Mouse (Mus musculus): ENCODE measurements around the gene Foxp1. TPM values are rescaled to one million over a fixed set of nuclear protein-coding genes. Genes with fewer than 3 reads are reported as not detected.

Gene Foxp1
- polyA plus RNA-seq, 2 experiments, result 7.9 to 10.6 TPM

- Histone ChIP-seq H3K9ac (replicated peaks) (no peak overlapping the region), H3K4me1 (replicated peaks; ENCODE audit: control insufficient read depth in 2 of 2, insufficient read depth in 2 of 2, low read length in 1 of 2) (peaks cover 0 to 10% of the 10 kb centered on the region in 2 experiments; a peak in 2 of 4 replicates), H3K27ac (no peak overlapping the region), H3K9me3 (ENCODE audit: control insufficient read depth, low read length) (no peaks in the 10 kb centered on the region), H3K4me2 (ENCODE audit: low read depth) (no peak overlapping the region), H3K4me3 (ENCODE audit: insufficient read depth in 1 of 2, low read depth in 2 of 2, low read length in 2 of 2) (no peak overlapping the region), H3K27me3 (ENCODE audit: control insufficient read depth, insufficient read depth, low read length) (no peaks in the 10 kb centered on the region), H3K36me3 (replicated peaks; ENCODE audit: control insufficient read depth, insufficient read depth, low read depth) (no peaks in the 10 kb centered on the region)
- DNase-seq (ENCODE audit: low read depth in 3 of 3, low spot score in 3 of 3) (no peak), ATAC-seq (ENCODE audit: insufficient read depth) (no peak)
- TF ChIP-seq EP300 (IDR thresholded peaks at IDR 0.05; ENCODE audit: low read depth) (no peak), CTCF (IDR thresholded peaks at IDR 0.05; ENCODE audit: low read depth) (no peak)
- 50% methylated on average over 6 of the region's 6 CpGs for WGBS (ENCODE audit: insufficient replicate concordance)
Observed at GRCm38 (mm10) chr6:99403755-99404390, 118.6 kb downstream of the Foxp1 start.

- TF ChIP-seq EP300 (IDR thresholded peaks at IDR 0.05; ENCODE audit: low read depth) (no peak), CTCF (IDR thresholded peaks at IDR 0.05; ENCODE audit: low read depth) (no peak)
- no peak overlapping the region for H3K27ac ChIP-seq
- H3K9me3 ChIP-seq (ENCODE audit: control insufficient read depth, low read length), result no peaks in the 10 kb centered on the region
- ATAC-seq (ENCODE audit: insufficient read depth), result no peak
- H3K4me3 ChIP-seq (ENCODE audit: insufficient read depth in 1 of 2, low read depth in 2 of 2, low read length in 2 of 2), result no peak overlapping the region
- 53% methylated on average over 9 of the region's 9 CpGs for WGBS (ENCODE audit: insufficient replicate concordance)
- no peaks in the 10 kb centered on the region for H3K27me3 ChIP-seq (ENCODE audit: control insufficient read depth, insufficient read depth, low read length)
- H3K4me1 ChIP-seq (replicated peaks; ENCODE audit: control insufficient read depth in 2 of 2, insufficient read depth in 2 of 2, low read length in 1 of 2), result peaks cover 0 to 10% of the 10 kb centered on the region in 2 experiments; a peak in 2 of 4 replicates
- H3K9ac ChIP-seq (replicated peaks), result no peak overlapping the region
- no peak overlapping the region for H3K4me2 ChIP-seq (ENCODE audit: low read depth)
- DNase-seq (ENCODE audit: low read depth in 3 of 3, low spot score in 3 of 3), result no peak
- no peaks in the 10 kb centered on the region for H3K36me3 ChIP-seq (replicated peaks; ENCODE audit: control insufficient read depth, insufficient read depth, low read depth)
Observed at GRCm38 (mm10) chr6:99402941-99403340, 119.6 kb downstream of the Foxp1 start.

- no peak for DNase-seq (ENCODE audit: low read depth in 3 of 3, low spot score in 3 of 3)
- no peaks in the 10 kb centered on the region for H3K9me3 ChIP-seq (ENCODE audit: control insufficient read depth, low read length)
Observed at GRCm38 (mm10) chr6:99402370-99402769, 120.2 kb downstream of the Foxp1 start.

GRCm38 (mm10) chr6:99401801-99402200 lies 120.7 kb downstream of the Foxp1 start:
- H3K4me1 ChIP-seq (replicated peaks; ENCODE audit: control insufficient read depth in 2 of 2, insufficient read depth in 2 of 2, low read length in 1 of 2), result peaks cover 0 to 10% of the 10 kb centered on the region in 2 experiments; a peak in 2 of 4 replicates
- H3K4me2 ChIP-seq (ENCODE audit: low read depth), result no peak overlapping the region
- no peak overlapping the region for H3K27ac ChIP-seq
- ATAC-seq (ENCODE audit: insufficient read depth) (no peak), DNase-seq (ENCODE audit: low read depth in 3 of 3, low spot score in 3 of 3) (no peak)
- no peak overlapping the region for H3K9ac ChIP-seq (replicated peaks)
- 60% methylated on average over 6 of the region's 6 CpGs for WGBS (ENCODE audit: insufficient replicate concordance)
- no peaks in the 10 kb centered on the region for H3K36me3 ChIP-seq (replicated peaks; ENCODE audit: control insufficient read depth, insufficient read depth, low read depth)
- no peak for TF ChIP-seq EP300 (IDR thresholded peaks at IDR 0.05; ENCODE audit: low read depth)
- no peak for TF ChIP-seq CTCF (IDR thresholded peaks at IDR 0.05; ENCODE audit: low read depth)
- no peak overlapping the region for H3K4me3 ChIP-seq (ENCODE audit: insufficient read depth in 1 of 2, low read depth in 2 of 2, low read length in 2 of 2)
- no peaks in the 10 kb centered on the region for H3K27me3 ChIP-seq (ENCODE audit: control insufficient read depth, insufficient read depth, low read length)
- no peaks in the 10 kb centered on the region for H3K9me3 ChIP-seq (ENCODE audit: control insufficient read depth, low read length)

More at GRCm38 (mm10) chr6:99402370-99402769, 120.2 kb downstream of the Foxp1 start:
- peaks cover 0 to 10% of the 10 kb centered on the region in 2 experiments; a peak in 2 of 4 replicates for H3K4me1 ChIP-seq (replicated peaks; ENCODE audit: control insufficient read depth in 2 of 2, insufficient read depth in 2 of 2, low read length in 1 of 2)
- no peak overlapping the region for H3K27ac ChIP-seq
- H3K27me3 ChIP-seq (ENCODE audit: control insufficient read depth, insufficient read depth, low read length), result no peaks in the 10 kb centered on the region
- no peaks in the 10 kb centered on the region for H3K36me3 ChIP-seq (replicated peaks; ENCODE audit: control insufficient read depth, insufficient read depth, low read depth)
- no peak overlapping the region for H3K9ac ChIP-seq (replicated peaks)
- 63% methylated on average over 3 of the region's 3 CpGs for WGBS (ENCODE audit: insufficient replicate concordance)
- TF ChIP-seq CTCF (IDR thresholded peaks at IDR 0.05; ENCODE audit: low read depth), result no peak
- TF ChIP-seq EP300 (IDR thresholded peaks at IDR 0.05; ENCODE audit: low read depth), result no peak
- H3K4me2 ChIP-seq (ENCODE audit: low read depth), result no peak overlapping the region
- H3K4me3 ChIP-seq (ENCODE audit: insufficient read depth in 1 of 2, low read depth in 2 of 2, low read length in 2 of 2), result no peak overlapping the region
- ATAC-seq (ENCODE audit: insufficient read depth), result no peak

GRCm38 (mm10) chr6:99401211-99401610 lies 121.3 kb downstream of the Foxp1 start:
- H3K9me3 ChIP-seq (ENCODE audit: control insufficient read depth, low read length), result no peaks in the 10 kb centered on the region
- H3K9ac ChIP-seq (replicated peaks), result no peak overlapping the region
- H3K4me1 ChIP-seq (replicated peaks; ENCODE audit: control insufficient read depth in 2 of 2, insufficient read depth in 2 of 2, low read length in 1 of 2), result peaks cover 0 to 10% of the 10 kb centered on the region in 2 experiments; a peak in 2 of 4 replicates
- no peak overlapping the region for H3K4me3 ChIP-seq (ENCODE audit: insufficient read depth in 1 of 2, low read depth in 2 of 2, low read length in 2 of 2)
- H3K4me2 ChIP-seq (ENCODE audit: low read depth), result no peak overlapping the region
- H3K36me3 ChIP-seq (replicated peaks; ENCODE audit: control insufficient read depth, insufficient read depth, low read depth), result no peaks in the 10 kb centered on the region
- no peak for ATAC-seq (ENCODE audit: insufficient read depth)
- TF ChIP-seq CTCF (IDR thresholded peaks at IDR 0.05; ENCODE audit: low read depth), result no peak
- WGBS (ENCODE audit: insufficient replicate concordance), result 47% methylated on average over 2 of the region's 2 CpGs
- no peaks in the 10 kb centered on the region for H3K27me3 ChIP-seq (ENCODE audit: control insufficient read depth, insufficient read depth, low read length)
- DNase-seq (ENCODE audit: low read depth in 3 of 3, low spot score in 3 of 3), result no peak
- no peak overlapping the region for H3K27ac ChIP-seq
